Mouse (Mus musculus): ENCODE measurements around the gene Zfyve27.

DNA sequence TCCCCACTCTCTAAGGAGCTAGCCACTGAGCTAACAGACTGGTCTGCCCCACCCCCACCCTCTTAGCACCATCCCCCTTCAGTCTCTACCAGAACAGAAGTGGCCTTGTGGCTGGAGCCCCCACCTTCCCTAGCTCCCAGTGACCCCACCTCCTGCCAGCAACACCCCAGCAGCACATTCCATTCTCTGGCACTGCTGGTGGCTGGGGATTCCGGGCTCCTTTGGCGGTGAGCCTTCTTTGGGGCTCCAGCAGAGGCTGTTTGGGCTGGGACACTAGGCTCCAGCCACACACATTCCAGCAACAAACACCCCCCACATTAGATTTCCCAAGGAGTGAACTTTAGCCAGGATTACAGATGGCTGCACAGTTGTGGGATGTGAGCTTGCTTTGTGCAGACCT is 29.6 kb downstream of the Zfyve27 start:
- TF ChIP-seq CTCF (IDR thresholded peaks at IDR 0.05) = no peak
- TF ChIP-seq EP300 (IDR thresholded peaks at IDR 0.05) = no peak
